Mouse (Mus musculus) thymus, postnatal 0 days (tissue): ENCODE data around the gene Gngt2. TPM values are rescaled to one million over a fixed set of nuclear protein-coding genes. Genes with fewer than 3 reads are reported as not detected.
"Not testable (repeated sequence)": the region's sequence is repeated elsewhere in the genome, so short reads cannot be mapped to it uniquely, and the experiment has no call there.

Experiments used
- DNase-seq: peaks from one replicate; pipeline ENCODE4 v3.0.0-alpha.2; 2015; ENCODE audit warnings: low spot score
- polyA plus RNA-seq: library from polyadenylated mRNA; unstranded; fragments of >200 nt; fragmentation: Nextera tagmentation; extraction: Ambion mirVana; gene quantifications from 2 replicates; pipeline ENCODE4 v1.2.1, GENCODE M21; 2015

Gngt2 gene
- polyA plus RNA-seq, 1 experiment from 2014 or later, result 92.9 TPM

DNA sequence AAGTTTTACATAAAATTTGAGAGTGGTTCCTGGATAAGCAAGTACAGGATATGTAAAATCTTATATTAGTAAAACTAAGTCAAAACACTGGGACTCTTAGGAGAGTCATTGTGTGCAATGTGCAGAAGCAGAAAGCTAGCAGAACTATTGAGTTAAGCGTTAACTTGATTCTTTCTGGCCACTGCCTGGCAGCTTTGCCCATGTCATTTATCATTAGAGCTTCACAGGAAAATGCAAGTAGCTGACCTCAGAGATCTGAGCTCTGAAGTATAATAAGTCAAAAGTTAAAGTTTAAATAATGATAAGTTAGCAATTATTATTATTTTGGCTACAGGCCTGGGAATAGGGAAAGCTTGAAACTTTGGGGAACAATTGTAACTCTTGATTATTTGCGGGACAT lies 42.8 kb downstream of the Gngt2 start:
- not testable (repeated sequence) for DNase-seq

DNA sequence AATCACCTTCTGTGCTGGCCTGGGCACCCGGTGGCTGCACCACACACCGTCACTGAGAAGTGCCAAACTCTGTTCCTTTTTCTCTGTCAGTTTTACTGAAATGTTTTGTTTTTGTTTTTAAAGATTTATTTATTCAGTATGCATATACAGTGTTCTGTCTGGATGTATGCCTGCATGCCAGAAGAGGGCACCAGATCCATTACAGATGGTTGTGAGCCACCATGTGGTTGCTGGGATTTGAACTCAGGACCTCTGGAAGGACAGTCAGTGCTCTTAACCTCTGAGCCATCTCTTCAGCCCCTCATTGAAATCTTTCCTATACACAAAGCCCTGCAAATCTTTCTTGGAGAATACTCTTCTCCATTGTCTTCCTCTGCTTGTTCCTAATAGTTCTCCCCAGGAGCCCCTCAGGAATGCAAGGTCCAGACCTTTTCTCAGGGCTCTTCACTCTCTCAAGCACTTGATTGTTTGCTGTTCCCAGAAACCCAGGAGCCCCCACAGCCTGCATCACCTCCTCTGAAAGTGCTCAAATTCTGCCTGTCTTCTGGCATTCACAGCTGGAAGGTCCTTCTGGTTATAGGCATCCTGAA lies 53.5 kb downstream of the Gngt2 start:
- no peak for DNase-seq

Other genes with a start within 250 kb of the Gngt2 start
- gene Ngfr, start 249.5 kb upstream of the Gngt2 start, polyA plus RNA-seq, result 1.1 and 1.2 TPM in 2 replicates
- gene Phb, start 170.3 kb upstream of the Gngt2 start, polyA plus RNA-seq, result 175 and 194 TPM in 2 replicates
- gene Zfp652, start 124.5 kb upstream of the Gngt2 start, polyA plus RNA-seq, result 11.9 and 14.9 TPM in 2 replicates
- gene B130006D01Rik, start 113.6 kb upstream of the Gngt2 start, polyA plus RNA-seq, result 0.36 and 1.0 TPM in 2 replicates
- 0.36 and 0.46 TPM in 2 replicates for gene Phospho1, start 12.7 kb upstream of the Gngt2 start, polyA plus RNA-seq
- 181 and 185 TPM in 2 replicates for gene Abi3, start 5.3 kb downstream of the Gngt2 start, polyA plus RNA-seq
- gene B4galnt2, start 77.7 kb downstream of the Gngt2 start, polyA plus RNA-seq, result 1.1 and 1.2 TPM in 2 replicates
- gene Igf2bp1, start 168.7 kb downstream of the Gngt2 start, polyA plus RNA-seq, result 1.3 and 1.5 TPM in 2 replicates
- 3.1 and 3.8 TPM in 2 replicates for gene Gip, start 187.3 kb downstream of the Gngt2 start, polyA plus RNA-seq
- 128 and 144 TPM in 2 replicates for gene Snf8, start 197.7 kb downstream of the Gngt2 start, polyA plus RNA-seq
- 27.1 and 28.4 TPM in 2 replicates for gene Ube2z, start 228.2 kb downstream of the Gngt2 start, polyA plus RNA-seq
- 610 and 662 TPM in 2 replicates for gene Atp5g1, start 238.5 kb downstream of the Gngt2 start, polyA plus RNA-seq